Mouse (Mus musculus): Measurements from ENCODE around the gene Arhgef25.
"Not testable (repeated sequence)": the region's sequence is repeated elsewhere in the genome, so short reads cannot be mapped to it uniquely, and the experiment has no call there.

Arhgef25 gene

GRCm38 (mm10) chr10:127166771-127167613, 22.9 kb downstream of the Arhgef25 start:
- DNase-seq (ENCODE audit: extremely low spot score, low spot score): no peak

DNA sequence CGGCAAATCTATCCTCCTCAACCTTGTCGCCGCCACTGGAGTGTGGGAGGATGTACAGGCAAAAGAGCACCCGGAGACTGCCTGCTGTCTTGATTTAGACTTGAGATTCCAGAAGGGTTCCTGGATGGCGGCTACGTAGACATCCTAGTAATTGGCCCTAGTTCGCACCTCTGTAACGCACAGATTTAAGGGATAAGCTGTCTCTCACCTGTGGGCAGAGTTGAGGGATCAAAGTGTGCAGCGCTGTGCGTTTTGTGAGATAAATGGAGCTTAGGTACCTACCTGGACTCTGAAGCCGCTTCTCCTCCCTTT, 23.5 kb downstream of the Arhgef25 start:
- DNase-seq (ENCODE audit: extremely low spot score, low spot score): no peak

DNA sequence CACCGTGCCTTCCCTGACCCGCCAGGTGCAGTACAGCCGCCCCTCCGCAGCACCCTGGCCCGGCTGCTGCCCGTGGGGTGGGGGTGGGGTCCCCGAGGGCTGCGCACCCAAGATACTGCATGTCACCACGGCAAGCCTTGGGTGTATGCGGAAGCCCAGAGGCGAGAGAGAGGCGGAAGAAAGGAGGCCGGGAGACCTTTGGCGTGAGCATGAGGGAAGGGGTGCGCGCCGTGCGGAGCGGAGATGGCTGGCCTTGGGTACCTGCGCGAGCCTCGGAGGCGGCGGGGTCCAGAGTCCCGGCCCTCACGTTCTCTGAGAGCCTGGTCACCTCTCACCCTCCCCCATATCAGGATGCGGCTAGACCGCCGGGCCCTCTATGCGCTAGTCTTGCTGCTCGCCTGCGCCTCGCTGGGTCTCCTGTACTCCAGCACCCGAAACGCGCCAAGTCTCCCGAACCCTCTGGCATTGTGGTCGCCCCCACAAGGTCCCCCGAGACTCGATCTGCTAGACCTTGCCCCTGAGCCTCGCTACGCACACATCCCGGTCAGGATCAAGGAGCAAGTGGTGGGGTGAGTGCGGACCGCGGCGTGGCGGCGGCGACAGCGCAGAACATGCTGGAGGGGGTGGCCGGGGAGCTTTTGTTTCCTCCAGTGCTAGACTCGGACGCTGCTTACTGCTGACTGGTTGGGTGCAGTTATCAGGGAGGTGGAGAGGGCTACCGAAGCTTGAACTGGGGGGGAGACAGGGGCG, 24.1 kb downstream of the Arhgef25 start:
- DNase-seq (ENCODE audit: extremely low spot score, low spot score): peak; percentile 68

GRCm38 (mm10) chr10:127165354-127165653, 24.6 kb downstream of the Arhgef25 start:
- DNase-seq (ENCODE audit: extremely low spot score, low spot score): peak; percentile 83

DNA sequence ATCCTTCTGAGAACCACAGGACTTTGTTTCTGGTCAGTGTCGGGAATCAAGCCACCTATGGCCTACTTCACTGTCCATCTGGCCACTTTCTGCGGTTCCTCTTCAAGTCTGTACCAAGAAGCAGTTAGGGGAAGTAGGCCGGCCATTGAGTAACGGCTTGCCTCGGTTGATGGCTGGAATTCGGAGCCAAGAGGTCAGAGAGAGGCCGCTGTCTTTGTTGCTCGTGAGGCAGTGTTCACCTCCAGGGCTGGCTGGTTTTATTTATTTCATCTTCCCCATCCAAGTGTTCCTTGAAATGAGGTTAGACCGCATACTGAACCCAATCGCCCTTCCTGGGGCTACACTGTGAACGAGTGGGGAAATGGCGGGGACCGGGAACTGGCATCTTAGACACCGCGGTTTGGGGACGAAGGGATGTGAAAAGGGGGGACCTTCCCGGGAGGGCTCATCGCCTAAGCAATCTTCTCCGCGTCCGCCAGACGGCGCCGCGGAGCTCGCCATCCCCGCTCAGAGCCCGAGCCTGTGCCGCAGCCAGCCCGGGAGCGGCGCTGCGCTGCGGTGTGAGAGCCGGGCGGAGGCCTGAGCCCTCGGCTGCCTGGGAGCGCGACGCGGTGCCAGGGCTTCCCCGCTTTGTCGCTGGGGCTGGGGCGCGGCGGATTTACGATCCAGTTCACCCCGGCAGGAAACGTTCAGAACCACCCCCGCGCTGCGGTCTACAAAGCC, 25.1 kb downstream of the Arhgef25 start, which contains the start of gene B4galnt1:
B4galnt1 (plus strand) TSS at position 595 of the 723 bp plus-strand sequence.
- peak; percentile 86 for DNase-seq (ENCODE audit: extremely low spot score, low spot score)

GRCm38 (mm10) chr10:127164190-127164589, 25.7 kb downstream of the Arhgef25 start:
- DNase-seq (ENCODE audit: extremely low spot score, low spot score): no peak

GRCm38 (mm10) chr10:127162771-127163261, 27.1 kb downstream of the Arhgef25 start:
- DNase-seq (ENCODE audit: extremely low spot score, low spot score): not testable (repeated sequence)

DNA sequence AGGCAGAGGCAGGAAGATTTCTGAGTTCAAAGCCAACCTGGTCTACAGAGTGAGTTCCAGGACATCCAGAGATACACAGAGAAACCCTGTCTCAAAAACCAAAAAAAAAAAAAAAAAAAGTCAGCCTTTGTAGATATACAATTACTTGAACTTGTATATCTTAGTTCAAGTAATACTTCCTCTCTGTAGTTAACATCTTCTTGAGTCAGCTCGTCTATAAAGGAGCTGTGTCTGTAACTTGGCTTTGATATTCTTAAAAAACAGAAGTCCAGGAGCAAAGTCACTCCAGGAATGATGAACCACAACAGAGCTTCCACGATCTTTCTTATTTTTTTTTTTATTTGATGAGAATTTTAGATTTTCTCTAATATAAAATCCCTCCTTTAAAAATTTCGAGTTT, 29.2 kb downstream of the Arhgef25 start:
- no peak for DNase-seq (ENCODE audit: extremely low spot score, low spot score)

GRCm38 (mm10) chr10:127160081-127160480, 29.8 kb downstream of the Arhgef25 start:
- DNase-seq (ENCODE audit: extremely low spot score, low spot score): no peak

DNA sequence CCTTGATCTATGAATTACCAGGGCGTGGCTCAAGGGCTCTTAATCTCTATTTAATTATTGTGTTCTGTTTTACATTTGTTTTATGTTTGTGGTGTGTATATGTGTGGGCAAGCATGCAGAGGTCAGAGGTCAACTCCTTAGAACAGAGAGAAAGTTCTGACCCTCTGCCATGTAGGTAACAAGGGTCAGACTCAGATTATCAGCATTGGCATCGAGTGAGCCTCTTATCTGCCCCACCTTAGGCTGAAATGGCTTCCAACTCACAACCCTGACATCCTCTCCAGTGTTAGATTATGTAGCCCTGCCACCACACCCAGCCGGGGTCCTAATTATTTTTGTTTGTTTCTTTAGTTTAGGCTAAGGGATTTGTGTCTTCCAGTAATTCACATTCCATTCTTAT, 31.4 kb downstream of the Arhgef25 start:
- no peak for DNase-seq (ENCODE audit: extremely low spot score, low spot score)

DNA sequence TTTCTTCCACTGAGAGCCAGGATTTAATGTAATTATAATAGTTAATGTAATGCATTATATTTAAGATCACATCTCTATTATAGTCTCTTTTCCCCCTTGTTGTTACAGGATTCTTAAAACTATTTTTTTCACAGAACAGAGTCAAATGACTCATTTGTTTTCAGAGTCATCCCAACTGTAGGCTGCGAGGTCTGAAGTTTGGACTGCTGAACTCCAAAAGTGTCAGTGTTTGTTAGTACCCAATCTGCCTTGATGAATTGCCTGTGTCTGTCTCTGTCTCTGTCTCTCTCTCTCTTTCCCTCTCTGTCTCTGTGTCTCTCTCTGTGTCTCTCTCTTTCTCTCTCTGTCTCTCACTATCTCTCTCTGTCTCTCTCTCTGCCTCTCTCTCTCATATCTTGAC, 33.4 kb downstream of the Arhgef25 start:
- DNase-seq (ENCODE audit: extremely low spot score, low spot score): no peak

- no peak for DNase-seq (ENCODE audit: extremely low spot score, low spot score)
Observed at GRCm38 (mm10) chr10:127156089-127156488, 33.8 kb downstream of the Arhgef25 start.

DNA sequence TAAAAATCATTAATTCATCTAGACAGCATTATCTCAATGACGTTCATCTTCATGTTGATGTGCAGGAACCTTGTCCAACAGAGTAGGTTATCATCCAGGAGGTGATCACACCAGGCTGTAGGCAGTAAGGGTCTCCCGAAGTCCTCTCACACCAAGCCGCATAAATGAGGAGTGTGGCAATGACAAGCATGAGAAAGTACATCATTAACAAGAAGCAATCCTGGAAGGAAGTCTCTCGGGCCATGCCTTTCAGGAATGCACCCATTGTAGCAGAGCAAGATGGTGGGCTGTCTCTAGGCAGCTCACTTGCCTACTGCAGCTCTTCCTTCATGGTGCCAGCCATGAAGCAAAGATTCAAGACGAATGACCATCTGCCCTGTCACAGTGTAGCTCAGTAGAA, 35.2 kb downstream of the Arhgef25 start:
- DNase-seq (ENCODE audit: extremely low spot score, low spot score): no peak

GRCm38 (mm10) chr10:127154241-127154640, 35.6 kb downstream of the Arhgef25 start:
- no peak for DNase-seq (ENCODE audit: extremely low spot score, low spot score)

DNA sequence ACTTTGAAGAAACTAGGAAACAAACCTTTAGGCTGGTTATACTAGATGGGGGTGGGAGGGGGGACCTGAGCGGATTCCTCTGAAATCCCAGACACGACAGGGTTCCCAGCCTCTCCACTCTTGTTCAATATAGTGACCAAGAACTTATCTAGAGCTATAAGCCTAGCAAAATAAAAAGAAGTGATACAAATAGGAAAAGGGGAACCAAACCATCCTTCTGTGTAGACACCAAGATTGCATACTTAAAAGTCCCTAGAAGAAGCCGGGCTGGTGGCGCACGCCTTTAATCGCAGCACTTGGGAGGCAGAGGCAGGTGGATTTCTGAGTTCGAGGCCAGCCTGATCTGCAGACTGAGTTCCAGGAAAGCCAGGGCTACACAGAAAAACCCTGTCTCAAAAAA, 36.6 kb downstream of the Arhgef25 start:
- DNase-seq (ENCODE audit: extremely low spot score, low spot score): no peak

DNA sequence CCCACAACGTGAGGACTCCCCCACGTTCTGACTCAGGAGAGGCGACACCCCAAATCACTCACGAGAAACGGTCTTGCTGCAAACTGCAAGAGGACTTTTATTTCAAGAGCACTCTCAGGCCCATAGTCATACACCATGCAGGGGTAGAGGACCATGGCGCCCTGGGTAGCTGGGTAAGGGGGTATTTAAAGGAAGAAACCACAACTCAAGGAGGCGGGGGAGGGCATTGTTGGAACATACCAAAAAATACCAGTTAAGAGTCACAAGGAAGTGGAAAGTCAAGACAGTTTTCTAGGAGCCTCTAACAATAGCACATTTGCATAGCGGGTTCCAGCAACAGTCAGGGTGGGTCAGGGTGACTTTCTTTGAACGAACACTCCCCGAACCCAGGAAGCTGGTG, 37.3 kb downstream of the Arhgef25 start:
- DNase-seq (ENCODE audit: extremely low spot score, low spot score): not testable (repeated sequence)

DNA sequence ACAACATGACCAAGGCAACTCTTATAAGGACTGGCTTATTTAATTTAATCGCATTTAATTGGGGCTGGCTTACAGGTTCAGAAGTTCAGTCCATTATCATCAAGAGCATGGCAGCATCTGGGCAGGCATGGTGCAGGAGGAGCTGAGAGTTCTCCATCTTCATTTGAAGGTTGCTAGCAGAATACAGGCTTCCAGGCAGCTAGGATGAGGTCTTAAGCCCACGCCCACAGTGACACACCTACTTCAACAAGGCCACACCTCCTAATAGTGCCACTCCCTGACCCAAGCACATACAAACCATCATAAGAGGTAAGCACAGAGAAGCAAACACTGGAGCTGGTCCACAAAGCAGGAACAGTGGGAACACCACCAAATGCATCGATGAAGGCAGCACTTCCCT, 38.6 kb downstream of the Arhgef25 start:
- not testable (repeated sequence) for DNase-seq (ENCODE audit: extremely low spot score, low spot score)

- DNase-seq (ENCODE audit: extremely low spot score, low spot score): no peak
Observed at GRCm38 (mm10) chr10:127150471-127150872, 39.4 kb downstream of the Arhgef25 start.

DNA sequence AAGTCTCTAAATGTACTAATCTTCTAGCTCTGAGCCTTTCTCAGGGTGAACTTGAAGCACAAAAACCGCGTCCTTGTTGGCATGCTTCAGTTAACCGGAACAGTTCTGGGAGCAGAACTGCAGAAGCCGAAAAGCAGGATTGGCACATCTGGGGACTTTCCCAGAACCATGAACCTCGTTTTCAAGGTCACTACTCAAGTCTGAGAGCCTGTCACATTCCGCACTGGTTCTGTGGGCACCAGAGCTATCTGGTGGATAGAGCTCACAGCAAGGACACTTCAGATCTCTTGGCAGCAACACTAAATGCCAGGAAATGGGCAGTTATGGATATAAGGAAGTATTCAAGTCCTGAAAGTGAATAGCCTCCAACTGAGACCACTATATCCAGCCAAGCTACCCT, 42.7 kb downstream of the Arhgef25 start:
- no peak for DNase-seq (ENCODE audit: extremely low spot score, low spot score)

- no peak for DNase-seq (ENCODE audit: extremely low spot score, low spot score)
Observed at GRCm38 (mm10) chr10:127145303-127145702, 44.6 kb downstream of the Arhgef25 start.

DNA sequence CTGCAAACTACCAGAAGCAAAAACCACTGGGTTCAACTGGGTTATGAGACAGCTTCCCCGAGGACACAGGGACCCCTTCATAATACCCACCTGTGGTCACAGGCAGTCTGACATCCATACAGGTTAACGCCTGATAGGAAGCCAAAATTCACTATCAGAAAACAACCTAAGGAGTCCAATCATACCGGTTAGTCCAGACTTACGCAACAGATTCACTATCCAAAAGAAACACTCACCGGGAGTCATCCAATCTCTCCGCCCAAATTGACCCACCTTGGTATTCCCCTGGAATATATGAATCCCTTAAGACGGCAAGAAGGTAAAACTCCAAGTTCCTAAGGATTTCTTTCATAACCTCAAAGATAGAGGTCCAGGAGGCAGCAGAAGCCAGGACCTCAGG, 45.3 kb downstream of the Arhgef25 start:
- no peak for DNase-seq (ENCODE audit: extremely low spot score, low spot score)

DNA sequence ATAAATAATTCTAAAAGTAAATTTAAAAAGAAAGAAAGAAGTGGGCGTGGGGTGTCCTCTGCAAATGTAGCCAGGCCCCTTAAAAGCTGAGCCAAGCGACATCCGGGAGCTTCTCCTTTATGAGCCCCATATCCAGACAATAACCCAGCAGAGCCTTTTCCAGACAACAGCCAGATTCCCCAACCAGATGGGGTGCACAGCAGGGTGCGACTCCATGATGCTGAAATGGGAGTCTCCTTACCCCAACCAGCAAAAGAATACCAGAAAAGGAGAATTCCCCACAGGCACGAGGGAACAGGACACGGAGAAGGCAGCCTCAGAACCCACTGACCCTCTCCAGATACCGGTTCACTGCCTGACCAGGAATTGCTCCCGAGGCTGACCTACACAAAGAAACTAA, 46.7 kb downstream of the Arhgef25 start:
- DNase-seq (ENCODE audit: extremely low spot score, low spot score): no peak
